Mouse (Mus musculus) liver, adult 2 months (tissue): Measurements from ENCODE around the gene Plcl1. TPM values are rescaled to one million over a fixed set of nuclear protein-coding genes. Genes with fewer than 3 reads are reported as not detected.
"Not testable (repeated sequence)": the region's sequence is repeated elsewhere in the genome, so short reads cannot be mapped to it uniquely, and the experiment has no call there.

Experiments
- DNase-seq: peaks from one replicate; pipeline ENCODE4 v3.0.0-alpha.2; 2011; ENCODE audit warnings: low read depth, low spot score; ENCODE audit errors: extremely low read depth
- H3K27ac ChIP-seq: fragments of 200-500 bp; replicated peaks from 2 replicates; pipeline ENCODE4 v1.5.1; 2012; ENCODE audit warnings: low read depth, mild to moderate bottlenecking, control low read depth, inconsistent platforms, low read length; ENCODE audit not compliant: insufficient read depth
- H3K27me3 ChIP-seq: fragments of 200-500 bp; 2 replicates; pipeline ENCODE4 v1.6.1; 2012; ENCODE audit warnings: mild to moderate bottlenecking, moderate library complexity, low read length, inconsistent platforms; ENCODE audit not compliant: control insufficient read depth, insufficient read depth
- H3K36me3 ChIP-seq: fragments of 200-500 bp; 2 replicates; pipeline ENCODE4 v1.6.1; 2012; ENCODE audit warnings: low read length, inconsistent platforms; ENCODE audit not compliant: control insufficient read depth, insufficient read depth
- H3K4me1 ChIP-seq: fragments of 200-500 bp; 2 replicates; pipeline ENCODE4 v1.6.1; 2011; ENCODE audit warnings: low read length; ENCODE audit not compliant: control insufficient read depth, insufficient read depth
- H3K4me3 ChIP-seq: fragments of 200-500 bp; 2 replicates; pipeline ENCODE4 v1.5.1; 2011; ENCODE audit warnings: low read depth, mild to moderate bottlenecking, control low read depth, low read length, moderate library complexity; ENCODE audit not compliant: insufficient read depth
- H3K79me2 ChIP-seq: fragments of 200-500 bp; 2 replicates; pipeline ENCODE4 v1.6.1; 2012; ENCODE audit warnings: inconsistent platforms, mild to moderate bottlenecking, low read length, moderate library complexity; ENCODE audit not compliant: control insufficient read depth, insufficient read depth
- H3K9ac ChIP-seq: fragments of 200-500 bp; 2 replicates; pipeline ENCODE4 v1.6.1; 2012; ENCODE audit warnings: low read depth, mild to moderate bottlenecking, control low read depth, inconsistent platforms, low read length
- CTCF ChIP-seq: fragments of 200-500 bp; IDR thresholded peaks from 2 replicates; pipeline ENCODE4 v1.5.1; 2011; ENCODE audit warnings: low read depth, low read length, control low read depth
- POLR2A ChIP-seq: fragments of 200-500 bp; IDR thresholded peaks from 2 replicates; pipeline ENCODE4 v1.6.1; 2011; ENCODE audit warnings: low read length, control low read depth; ENCODE audit not compliant: insufficient read depth; ENCODE audit errors: extremely low read depth
- WGBS: fragments of 180-500 bp; shearing (Covaris S2); methylation state at CpG from one replicate; pipeline ENCODE4 v1.1.7; 2018; 5-methylcytosine and 5-hydroxymethylcytosine counted together
- polyA plus RNA-seq: library from polyadenylated mRNA; depleted of rRNA; stranded (reverse); fragments of >200 nt; gene quantifications from 2 replicates; pipeline ENCODE4 v1.2.3, GENCODE M21; 2012
- total RNA-seq: library from RNA; depleted of rRNA; stranded (reverse); fragments of >200 nt; gene quantifications from 2 replicates; pipeline ENCODE4 v1.2.3, GENCODE M21; 2014

Plcl1 gene
- total and polyA plus RNA-seq, 2 experiments = 0.09 to 0.65 TPM

DNA sequence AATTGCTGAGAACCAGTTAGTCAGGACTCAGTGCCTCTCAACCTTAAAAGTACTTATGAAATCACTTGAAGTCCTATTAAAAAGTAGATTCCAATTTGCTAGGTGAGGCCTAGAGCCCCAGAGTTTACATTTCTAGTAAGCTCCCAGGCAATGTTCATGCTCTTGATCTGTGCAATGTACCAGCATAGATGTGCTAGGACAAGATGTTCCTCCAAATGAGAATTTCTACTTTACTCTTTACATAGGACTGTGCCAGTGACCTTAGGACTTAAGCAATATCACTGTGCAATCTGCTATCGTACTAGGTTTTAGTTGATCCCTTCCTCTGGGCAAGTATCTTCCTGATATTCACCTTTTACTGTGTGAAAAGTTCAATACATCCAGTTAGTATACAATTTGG lies 103.9 kb downstream of the Plcl1 start:
- Histone ChIP-seq H3K9ac (no peak overlapping the region), H3K27me3 (no peaks in the 10 kb centered on the region), H3K4me3 (no peak overlapping the region), H3K79me2 (no peaks in the 10 kb centered on the region), H3K36me3 (no peaks in the 10 kb centered on the region), H3K27ac (no peak overlapping the region), H3K4me1 (peaks cover 6% of the 10 kb centered on the region; the same call in 1 of the 2 replicates)
- DNase-seq = peak; percentile 69
- TF ChIP-seq CTCF (no peak), POLR2A (no peak)
- 36% methylated on average over 1 of the region's 1 CpGs for WGBS

DNA sequence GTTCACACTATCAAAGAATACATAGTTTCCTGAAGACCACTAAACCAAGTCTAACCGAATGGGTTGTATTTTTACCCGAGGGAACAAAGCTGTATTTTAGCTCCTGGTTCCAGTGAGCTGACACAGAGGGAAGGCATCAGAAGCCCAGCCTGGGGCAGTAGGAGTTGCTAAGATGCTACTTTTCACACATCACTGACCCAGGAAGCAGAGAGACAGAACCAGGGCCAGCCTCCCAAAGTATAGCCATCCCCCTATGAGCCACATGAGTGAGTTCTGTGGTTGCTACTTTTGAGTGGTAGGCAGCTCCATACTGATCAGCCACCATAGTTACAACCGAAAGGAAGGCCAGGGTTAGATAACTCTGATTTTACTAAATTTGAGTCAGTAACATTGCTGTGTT lies 106.4 kb downstream of the Plcl1 start:
- Histone ChIP-seq H3K9ac (no peak overlapping the region), H3K79me2 (no peaks in the 10 kb centered on the region), H3K27me3 (no peaks in the 10 kb centered on the region), H3K4me3 (no peak overlapping the region), H3K36me3 (no peaks in the 10 kb centered on the region), H3K27ac (no peak overlapping the region), H3K4me1 (no peaks in the 10 kb centered on the region)
- no peak for DNase-seq
- 87% methylated on average over 3 of the region's 3 CpGs for WGBS
- no peak for TF ChIP-seq CTCF
- TF ChIP-seq POLR2A = no peak

DNA sequence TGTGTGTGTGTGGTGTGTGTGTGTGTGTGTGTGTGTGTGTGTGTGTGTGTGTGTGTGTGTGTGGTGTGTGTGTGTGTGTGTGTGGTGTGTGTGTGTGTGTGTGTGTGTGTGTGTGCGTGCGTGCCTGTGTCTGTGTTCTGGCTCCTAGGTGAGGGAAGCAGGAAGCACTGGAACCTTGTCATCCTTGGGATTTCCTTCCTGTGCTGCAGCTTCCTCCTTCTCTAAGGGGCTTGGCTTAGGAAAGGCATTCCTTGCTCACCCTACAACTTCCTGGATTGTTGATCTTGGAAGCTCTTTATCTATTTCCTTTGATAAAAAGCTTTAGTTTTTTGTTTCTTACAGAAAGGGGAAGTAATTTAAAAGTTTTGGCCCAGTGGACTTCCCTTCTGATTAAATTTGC lies 107.1 kb downstream of the Plcl1 start:
- H3K79me2 ChIP-seq, H3K4me3 ChIP-seq, H3K27ac ChIP-seq, H3K4me1 ChIP-seq, H3K27me3 ChIP-seq, H3K9ac ChIP-seq, H3K36me3 ChIP-seq, DNase-seq: not testable (repeated sequence)
- WGBS = 58% methylated on average over 2 of the region's 2 CpGs

DNA sequence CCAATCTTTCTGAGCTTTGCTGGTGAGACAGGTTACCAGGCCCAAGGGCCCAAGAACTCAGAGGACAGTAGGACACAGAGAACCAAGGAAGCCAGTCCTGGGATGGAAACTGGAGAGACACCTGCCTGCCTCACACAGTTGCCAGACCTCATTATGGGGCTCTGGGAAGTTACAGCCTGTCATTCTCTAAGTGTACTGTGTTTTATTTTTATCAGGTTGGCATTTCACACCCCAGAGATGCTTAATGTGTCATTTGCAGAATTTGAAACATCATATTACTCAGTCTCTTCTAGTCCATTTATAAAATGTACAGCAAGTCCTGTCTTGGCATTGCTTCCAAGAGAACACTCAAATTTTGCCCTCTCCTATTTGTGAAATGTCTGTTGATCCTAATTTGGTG lies 111.5 kb downstream of the Plcl1 start:
- no peaks in the 10 kb centered on the region for H3K27me3 ChIP-seq
- TF ChIP-seq POLR2A (no peak), CTCF (no peak)
- no peak overlapping the region for H3K4me3 ChIP-seq
- DNase-seq = no peak
- no peaks in the 10 kb centered on the region for H3K79me2 ChIP-seq
- H3K36me3 ChIP-seq = no peaks in the 10 kb centered on the region
- H3K4me1 ChIP-seq = no peaks in the 10 kb centered on the region
- H3K9ac ChIP-seq = no peak overlapping the region
- no peak overlapping the region for H3K27ac ChIP-seq

DNA sequence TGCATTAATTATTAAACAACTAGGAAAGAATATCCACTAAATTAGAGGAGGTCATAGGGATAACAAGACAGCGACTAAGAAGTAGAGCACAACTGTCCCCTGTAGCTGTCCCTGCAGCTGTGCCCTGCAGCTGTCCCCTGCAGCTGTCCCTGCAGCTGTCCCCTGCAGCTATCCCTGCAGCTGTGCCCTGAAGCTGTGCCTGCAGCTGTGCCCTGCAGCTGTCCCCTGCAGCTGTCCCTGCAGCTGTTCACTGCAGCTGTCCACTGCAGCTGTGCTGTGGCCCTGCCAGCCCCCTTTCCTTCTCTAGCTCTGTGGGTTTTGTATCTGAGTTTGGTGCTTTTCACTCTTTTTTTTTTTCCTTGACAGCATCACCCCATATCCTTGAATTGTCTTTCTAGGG lies 118.2 kb downstream of the Plcl1 start:
- H3K4me3 ChIP-seq = no peak overlapping the region
- H3K36me3 ChIP-seq = no peaks in the 10 kb centered on the region
- H3K4me1 ChIP-seq = no peaks in the 10 kb centered on the region
- 83% methylated on average over 1 of the region's 1 CpGs for WGBS
- H3K27ac ChIP-seq = no peak overlapping the region
- no peaks in the 10 kb centered on the region for H3K79me2 ChIP-seq
- no peaks in the 10 kb centered on the region for H3K27me3 ChIP-seq
- no peak for DNase-seq
- no peak for TF ChIP-seq POLR2A
- TF ChIP-seq CTCF = no peak
- H3K9ac ChIP-seq = no peak overlapping the region

DNA sequence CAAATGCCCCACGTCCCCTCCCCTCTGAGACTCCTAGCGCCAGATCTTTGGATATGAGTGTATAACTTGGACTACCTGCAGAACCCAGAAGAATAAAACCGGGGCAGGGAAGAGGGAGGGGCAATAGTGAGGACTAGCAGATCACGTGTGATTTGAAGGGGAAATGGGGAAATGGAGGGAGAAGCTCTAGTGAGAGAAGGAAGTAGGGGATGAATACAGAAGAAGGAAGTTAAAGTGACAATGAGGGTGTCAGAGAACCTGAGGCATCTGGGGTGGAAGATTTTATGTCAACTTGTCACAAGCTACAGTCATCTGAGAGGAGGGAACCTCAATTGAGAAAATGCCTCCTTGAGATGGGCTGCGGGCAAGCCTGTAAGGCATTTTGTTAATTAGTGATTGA lies 119.4 kb downstream of the Plcl1 start:
- H3K4me1 ChIP-seq = no peaks in the 10 kb centered on the region
- no peak for TF ChIP-seq POLR2A
- TF ChIP-seq CTCF = no peak
- H3K9ac ChIP-seq = no peak overlapping the region
- H3K36me3 ChIP-seq = no peaks in the 10 kb centered on the region
- WGBS = 70% methylated on average over 5 of the region's 5 CpGs
- H3K79me2 ChIP-seq = no peaks in the 10 kb centered on the region
- no peak overlapping the region for H3K27ac ChIP-seq
- no peak for DNase-seq
- no peaks in the 10 kb centered on the region for H3K27me3 ChIP-seq
- no peak overlapping the region for H3K4me3 ChIP-seq
